Mouse (Mus musculus) testis, adult 2 months (tissue): ENCODE measurements around the gene Tedc1. TPM values are rescaled to one million over a fixed set of nuclear protein-coding genes. Genes with fewer than 3 reads are reported as not detected.

Experiments used
- H3K27ac ChIP-seq: fragments of 200-500 bp; 2 replicates; pipeline ENCODE4 v1.5.1; 2012; ENCODE audit warnings: low read depth, low read length; ENCODE audit not compliant: control insufficient read depth, insufficient read depth
- H3K27me3 ChIP-seq: fragments of 200-500 bp; 2 replicates; pipeline ENCODE4 v1.6.1; 2012; ENCODE audit warnings: mild to moderate bottlenecking, low read length, moderate library complexity; ENCODE audit not compliant: control insufficient read depth, insufficient read depth
- H3K36me3 ChIP-seq: fragments of 200-500 bp; 2 replicates; pipeline ENCODE4 v1.6.1; 2012; ENCODE audit warnings: mild to moderate bottlenecking, low read length; ENCODE audit not compliant: control insufficient read depth, insufficient read depth
- H3K4me1 ChIP-seq: fragments of 200-500 bp; 2 replicates; pipeline ENCODE4 v1.6.1; 2012; ENCODE audit warnings: low read length; ENCODE audit not compliant: control insufficient read depth, insufficient read depth
- H3K4me3 ChIP-seq: fragments of 200-500 bp; 2 replicates; pipeline ENCODE4 v1.5.1; 2012; ENCODE audit warnings: low read depth, mild to moderate bottlenecking, low read length, moderate library complexity, mixed read lengths; ENCODE audit not compliant: control insufficient read depth
- CTCF ChIP-seq: fragments of 200-500 bp; IDR thresholded peaks from 2 replicates; pipeline ENCODE4 v1.5.1; 2012; ENCODE audit warnings: low read depth, mild to moderate bottlenecking, inconsistent platforms, low read length, moderate library complexity; ENCODE audit not compliant: control insufficient read depth, insufficient read depth, insufficient replicate concordance
- POLR2A ChIP-seq: fragments of 200-500 bp; IDR thresholded peaks from 2 replicates; pipeline ENCODE4 v1.6.1; 2012; ENCODE audit warnings: low read depth, mild to moderate bottlenecking, inconsistent platforms, low read length, moderate library complexity; ENCODE audit not compliant: control insufficient read depth
- polyA plus RNA-seq: library from polyadenylated mRNA; depleted of rRNA; stranded (reverse); fragments of >200 nt; gene quantifications from 2 replicates; pipeline ENCODE4 v1.2.3, GENCODE M21; 2012; rRNA removed

Tedc1 gene
- polyA plus RNA-seq, result 46.9 and 48.0 TPM in 2 replicates

DNA sequence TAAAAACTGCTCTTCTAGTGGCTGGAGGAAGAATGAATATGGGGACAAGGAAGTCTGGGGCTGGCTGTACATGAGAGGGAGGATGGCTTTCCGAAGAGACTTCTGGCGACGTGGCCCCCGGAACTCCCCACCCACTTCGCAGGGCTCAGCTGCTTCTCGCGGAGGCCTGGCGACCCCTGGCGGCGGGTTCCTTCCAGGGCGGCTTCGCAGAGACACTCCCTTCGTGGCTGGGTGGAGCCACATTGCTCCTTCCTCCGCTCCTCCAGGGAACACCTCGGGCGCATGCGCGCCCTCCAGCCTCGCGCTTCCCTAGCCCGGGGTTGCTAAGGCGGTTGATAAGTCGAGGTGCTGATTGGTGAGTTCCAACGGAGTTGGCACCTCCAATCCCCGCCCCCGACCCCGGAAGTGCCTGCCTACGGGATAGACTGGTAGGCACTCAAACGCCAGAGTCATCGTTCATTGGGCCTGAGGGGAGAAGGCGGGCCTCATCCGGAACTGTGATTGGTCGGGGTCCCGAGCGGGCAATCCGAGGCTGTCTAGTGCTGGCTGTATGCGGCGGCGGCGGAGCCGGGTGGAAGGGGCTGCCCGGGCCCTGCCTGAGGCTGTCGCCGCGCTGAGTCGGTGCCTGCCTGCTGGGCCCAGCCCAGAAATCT is at the start of gene Tedc1:
TSS of gene Tedc1 (plus strand) at position 535 of the 653 bp plus-strand sequence.
- peak; percentile 31; the same call in 1 of the 2 replicates for TF ChIP-seq POLR2A
- peak; percentile 73; the same call in 1 of the 2 replicates for TF ChIP-seq CTCF

GRCm38 (mm10) chr12:113107431-113108124 is 48.6 kb upstream of the Tedc1 start:
- peaks cover 5% of the 10 kb centered on the region; the same call in 1 of the 2 replicates for H3K4me1 ChIP-seq
- H3K27ac ChIP-seq, result no peak overlapping the region
- H3K36me3 ChIP-seq, result no peaks in the 10 kb centered on the region
- no peak overlapping the region for H3K4me3 ChIP-seq
- TF ChIP-seq POLR2A, result no peak
- TF ChIP-seq CTCF, result no peak
- no peaks in the 10 kb centered on the region for H3K27me3 ChIP-seq

More for the DNA sequence above, at the start of gene Tedc1:
- Histone ChIP-seq H3K27ac (peak within 1 kb of the TSS; percentile 83), H3K36me3 (no peaks in the 10 kb centered on the region; the same call in 1 of the 2 replicates), H3K4me3 (peak within 1 kb of the TSS; percentile 94), H3K4me1 (peaks cover 35% of the 10 kb centered on the region), H3K27me3 (no peaks in the 10 kb centered on the region)

DNA sequence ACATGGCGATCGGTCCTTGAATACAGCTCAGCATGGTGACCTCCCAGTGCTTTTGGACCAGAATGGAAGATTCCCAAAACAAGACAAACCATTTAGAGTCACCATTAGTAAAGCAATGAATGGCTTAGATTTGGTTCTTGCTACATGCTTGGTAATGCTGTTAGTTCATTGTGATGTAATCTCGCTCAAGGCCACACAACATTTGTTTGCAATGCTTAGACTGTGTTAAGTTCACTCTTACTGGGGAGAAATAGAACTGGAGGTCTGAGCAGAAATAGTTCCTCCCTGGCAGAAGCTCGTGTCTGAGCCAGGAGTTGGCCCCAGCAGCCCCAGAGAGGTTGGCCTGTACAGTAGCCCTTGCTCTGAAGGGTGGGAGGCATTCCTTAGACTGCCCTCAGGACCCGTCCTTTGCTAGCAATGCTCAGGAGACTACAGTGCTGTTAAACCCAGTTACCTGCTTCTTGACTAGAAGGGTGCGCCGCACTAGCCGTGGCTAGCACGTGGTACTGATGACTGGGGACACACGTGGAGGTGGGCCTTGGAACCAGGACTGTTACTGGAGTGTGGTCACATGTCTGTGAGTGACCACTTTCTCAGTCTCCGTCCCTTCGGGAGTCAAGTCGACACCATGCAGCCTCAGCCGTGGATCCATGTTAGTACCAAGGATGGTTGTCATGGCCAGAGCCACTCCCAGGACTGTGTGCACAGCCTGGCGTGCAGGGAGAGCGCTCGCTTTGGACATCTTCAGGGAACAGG is 47.5 kb upstream of the Tedc1 start:
- H3K36me3 ChIP-seq, result no peaks in the 10 kb centered on the region
- TF ChIP-seq CTCF (no peak), POLR2A (no peak)
- peaks cover 5% of the 10 kb centered on the region; the same call in 1 of the 2 replicates for H3K4me1 ChIP-seq
- no peaks in the 10 kb centered on the region for H3K27me3 ChIP-seq
- H3K4me3 ChIP-seq, result no peak overlapping the region
- no peak overlapping the region for H3K27ac ChIP-seq

GRCm38 (mm10) chr12:113109801-113110200 is 46.4 kb upstream of the Tedc1 start:
- H3K36me3 ChIP-seq, result no peaks in the 10 kb centered on the region
- TF ChIP-seq CTCF, result no peak
- no peak for TF ChIP-seq POLR2A
- no peaks in the 10 kb centered on the region for H3K4me1 ChIP-seq

DNA sequence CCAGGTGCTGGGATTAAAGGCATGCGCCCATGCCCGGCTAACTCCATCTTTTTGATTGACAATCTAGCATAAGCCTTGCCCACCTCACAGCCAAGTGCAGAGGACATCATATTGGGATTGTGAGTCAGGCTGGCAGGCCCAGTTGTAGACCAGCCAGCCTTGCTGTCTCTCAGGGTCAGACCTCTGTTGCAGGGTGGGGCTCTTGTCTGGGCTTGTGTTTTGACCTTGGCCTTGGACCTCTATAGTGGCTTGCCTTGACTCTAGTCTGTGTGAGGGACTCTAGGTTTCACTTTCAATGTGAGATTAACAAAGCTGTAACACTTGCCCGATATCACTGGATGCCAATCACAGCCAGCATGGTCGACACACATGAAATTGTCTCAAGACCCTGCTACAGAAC is 42.1 kb upstream of the Tedc1 start:
- Histone ChIP-seq H3K27ac (no peak overlapping the region), H3K36me3 (no peaks in the 10 kb centered on the region), H3K4me3 (no peak overlapping the region), H3K27me3 (no peaks in the 10 kb centered on the region), H3K4me1 (no peaks in the 10 kb centered on the region)
- no peak for TF ChIP-seq CTCF
- TF ChIP-seq POLR2A, result no peak

More at GRCm38 (mm10) chr12:113109801-113110200, 46.4 kb upstream of the Tedc1 start:
- Histone ChIP-seq H3K4me3 (no peak overlapping the region), H3K27ac (no peak overlapping the region), H3K27me3 (no peaks in the 10 kb centered on the region)

GRCm38 (mm10) chr12:113114856-113115538 is 41.2 kb upstream of the Tedc1 start:
- H3K27me3 ChIP-seq, result no peaks in the 10 kb centered on the region
- TF ChIP-seq CTCF (no peak), POLR2A (no peak)
- no peak overlapping the region for H3K4me3 ChIP-seq
- H3K4me1 ChIP-seq, result no peaks in the 10 kb centered on the region
- H3K27ac ChIP-seq, result no peak overlapping the region
- H3K36me3 ChIP-seq, result no peaks in the 10 kb centered on the region
